Mouse (Mus musculus) macrophage (primary cell): Measurements from ENCODE around the gene Hsf4. TPM values are rescaled to one million over a fixed set of nuclear protein-coding genes. Genes with fewer than 3 reads are reported as not detected.
"Not testable (repeated sequence)": the region's sequence is repeated elsewhere in the genome, so short reads cannot be mapped to it uniquely, and the experiment has no call there.

Source experiments
- H3K27ac ChIP-seq: fragments of 350-480 bp; formaldehyde crosslinking; 2 replicates; pipeline ENCODE4 v1.9.0; 2021
- H3K36me3 ChIP-seq: fragments of 350-480 bp; formaldehyde crosslinking; 2 replicates; pipeline ENCODE4 v1.9.0; 2021; ENCODE audit errors: inconsistent target
- H3K4me3 ChIP-seq: fragments of 350-480 bp; formaldehyde crosslinking; 2 replicates; pipeline ENCODE4 v1.9.0; 2021; ENCODE audit errors: inconsistent target
- H3K79me2 ChIP-seq: fragments of 350-480 bp; formaldehyde crosslinking; 2 replicates; pipeline ENCODE4 v1.9.0; 2021; ENCODE audit errors: inconsistent target
- WGBS: methylation state at CpG from one replicate; pipeline ENCODE4 v1.1.7; 2026; ENCODE audit warnings: inconsistent platforms; ENCODE audit not compliant: missing documents; 5-methylcytosine and 5-hydroxymethylcytosine counted together
- polyA plus RNA-seq: library from polyadenylated mRNA; stranded (reverse); fragments of 250-400 nt; gene quantifications from 3 replicates; pipeline ENCODE4 v1.2.4, GENCODE M21; 2018; ENCODE audit warnings: inconsistent platforms
- total RNA-seq, 78 experiments: library from RNA; depleted of rRNA; stranded (reverse); fragments of 250-400 nt; gene quantifications; 1 replicate in 9 of 78; 2 replicates in 24 of 78; 3 replicates in 43 of 78; 4 replicates in 2 of 78; pipeline ENCODE4 v1.2.4; 2018; ENCODE audit warnings: inconsistent platforms in 56 of 78

The Hsf4 gene
- 10 to 100 TPM in 8 of 26 experiments, 1 to 10 TPM in 18; 2.7 to 22.5 (median 7.9) TPM for total RNA-seq (2018; cell fraction: chromatin; rRNA removed)
- 1 to 10 TPM; 2.2 to 7.7 (median 4.6) TPM for total RNA-seq (2018; cell fraction: cytosol; rRNA removed)
- total RNA-seq (2018; cell fraction: nucleus; rRNA removed): 10 to 100 TPM in 9 of 26 experiments, 1 to 10 TPM in 17; 2.2 to 22.2 (median 5.4) TPM
- 2.9 to 8.0 TPM (median 3.4 TPM) in 3 replicates for polyA plus RNA-seq

DNA sequence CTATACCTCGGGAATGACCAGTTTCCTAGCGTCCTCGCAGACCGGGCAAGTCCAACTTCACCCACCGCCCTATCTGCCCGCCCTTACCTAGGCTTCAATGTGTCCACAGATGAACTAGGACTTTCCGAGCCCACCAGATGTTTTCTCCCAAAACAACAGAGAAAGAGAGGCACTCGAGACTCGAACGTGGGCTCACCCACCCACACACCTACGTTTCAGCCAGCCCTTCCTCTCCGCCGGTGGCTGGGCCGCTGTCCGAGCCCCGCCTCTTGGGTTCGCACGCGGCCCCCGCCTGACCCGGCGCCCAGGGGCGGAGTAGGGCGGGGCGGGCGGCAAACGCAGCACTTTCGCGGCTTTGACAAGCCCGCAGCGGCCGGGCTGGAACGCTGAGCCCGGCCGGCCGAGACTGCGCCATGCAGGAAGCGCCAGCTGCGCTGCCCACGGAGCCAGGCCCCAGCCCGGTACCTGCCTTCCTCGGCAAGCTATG is at the start of gene Hsf4:
Gene Hsf4 (plus strand): TSS at position 341 of the 487 bp plus-strand sequence.
- H3K79me2 ChIP-seq: no peaks in the 10 kb centered on the region
- peaks cover 10% of the 10 kb centered on the region; the same call in 1 of the 2 replicates for H3K36me3 ChIP-seq
- H3K4me3 ChIP-seq: peak within 1 kb of the TSS; percentile 18
- no peak within 1 kb of the TSS for H3K27ac ChIP-seq
- 3% methylated on average over 39 of the region's 42 CpGs for WGBS

DNA sequence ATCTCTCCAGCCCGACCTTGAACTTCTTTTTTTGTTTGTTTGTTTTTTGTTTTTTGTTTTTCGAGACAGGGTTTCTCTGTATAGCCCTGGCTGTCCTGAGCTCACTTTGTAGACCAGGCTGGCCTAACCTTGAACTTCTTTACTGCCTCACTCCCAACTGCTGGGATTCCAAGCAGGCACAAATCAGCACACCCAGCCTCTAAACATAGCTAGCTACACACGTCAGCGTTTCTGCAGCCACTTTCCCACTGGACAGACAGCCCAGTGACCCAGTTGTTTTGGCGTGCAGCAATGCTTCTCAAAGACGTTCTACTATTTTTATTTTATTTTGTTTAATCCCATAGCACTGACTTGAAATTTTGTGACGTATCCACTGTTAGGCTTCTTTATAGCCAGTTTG is 45.8 kb upstream of the Hsf4 start:
- H3K4me3 ChIP-seq: no peak overlapping the region
- WGBS: 91% methylated on average over 7 of the region's 7 CpGs
- no peaks in the 10 kb centered on the region for H3K36me3 ChIP-seq
- peaks cover 36% of the 10 kb centered on the region for H3K79me2 ChIP-seq
- H3K27ac ChIP-seq: no peak overlapping the region

DNA sequence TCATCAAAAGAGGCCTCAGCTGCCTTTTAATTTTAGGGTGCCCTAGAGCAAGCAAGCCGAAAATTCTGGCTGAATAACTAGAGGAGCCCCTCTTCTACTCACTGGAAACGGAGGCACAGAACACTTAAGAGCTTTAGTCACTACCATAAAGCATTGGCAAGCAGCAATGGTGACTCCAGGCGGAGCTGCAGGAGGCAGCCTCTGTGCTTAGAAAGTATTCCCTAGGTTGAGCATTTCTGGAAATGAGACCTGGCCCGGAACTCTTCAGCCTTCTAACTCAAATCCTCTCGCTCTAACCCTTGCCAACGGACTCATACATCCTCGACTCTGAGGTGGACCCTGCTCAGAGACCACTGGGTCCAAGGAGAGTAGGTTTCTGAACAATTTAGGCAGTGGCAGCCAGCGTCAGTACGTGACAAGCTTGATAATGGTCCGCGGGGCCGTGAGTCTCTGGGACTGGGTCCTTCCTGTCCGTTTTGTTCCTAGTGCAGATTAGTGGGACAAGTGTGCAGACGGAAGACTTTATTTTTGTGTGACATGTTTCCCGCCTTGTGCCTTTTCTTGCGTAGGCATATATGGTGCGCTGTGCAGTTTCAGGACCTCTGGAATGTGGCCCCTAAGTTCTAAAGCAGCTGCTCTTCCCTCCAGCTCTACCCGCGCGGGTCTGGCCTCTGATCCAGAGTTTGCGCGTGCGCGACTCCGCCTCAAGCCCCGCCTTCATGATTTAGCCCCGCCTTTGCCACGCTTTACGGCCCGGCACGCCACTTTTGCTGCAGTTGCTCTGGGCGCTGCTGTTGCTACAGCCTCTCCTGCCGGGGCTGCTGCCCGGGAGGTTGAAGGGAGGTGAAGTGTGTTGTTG is 45.0 kb upstream of the Hsf4 start, which contains the start of gene D230025D16Rik:
Gene D230025D16Rik (plus strand): TSS at position 733 of the 859 bp plus-strand sequence.
- H3K4me3 ChIP-seq: peak within 1 kb of the TSS; percentile 94
- H3K27ac ChIP-seq: peak within 1 kb of the TSS; percentile 52
- H3K79me2 ChIP-seq: peaks cover 44% of the 10 kb centered on the region
- WGBS: 6% methylated on average over 32 of the region's 34 CpGs
- no peaks in the 10 kb centered on the region for H3K36me3 ChIP-seq

GRCm38 (mm10) chr8:105225272-105225593 is 44.4 kb upstream of the Hsf4 start:
- H3K79me2 ChIP-seq: peaks cover 50% of the 10 kb centered on the region
- under 1% methylated on average over 27 of the region's 27 CpGs for WGBS

DNA sequence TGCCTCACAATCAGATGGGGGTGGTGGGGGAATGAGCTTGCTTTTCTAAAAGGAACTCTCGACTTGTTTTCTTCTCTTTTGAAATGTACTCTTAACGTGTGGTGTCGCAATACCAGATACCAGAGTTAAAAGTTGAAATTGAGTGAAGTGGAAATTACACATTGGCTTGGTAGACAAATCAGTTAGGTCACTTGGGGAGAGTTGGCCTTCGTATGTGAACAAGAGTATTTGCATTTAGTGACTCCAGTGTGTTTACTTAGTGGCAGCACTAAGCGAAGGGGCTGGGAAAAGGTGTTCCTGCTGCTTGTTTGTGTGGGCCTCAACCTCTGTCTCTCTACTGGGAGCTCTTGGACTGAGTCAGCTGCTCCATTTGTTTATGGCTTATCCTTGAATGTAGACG is 43.7 kb upstream of the Hsf4 start:
- peak overlapping the region; percentile 52 for H3K27ac ChIP-seq
- 4% methylated on average over 6 of the region's 6 CpGs for WGBS
- H3K4me3 ChIP-seq: peak overlapping the region; percentile 94
- peaks cover 57% of the 10 kb centered on the region for H3K79me2 ChIP-seq
- H3K36me3 ChIP-seq: no peaks in the 10 kb centered on the region

More at GRCm38 (mm10) chr8:105225272-105225593, 44.4 kb upstream of the Hsf4 start:
- peak overlapping the region; percentile 52 for H3K27ac ChIP-seq
- peak overlapping the region; percentile 94 for H3K4me3 ChIP-seq
- H3K36me3 ChIP-seq: no peaks in the 10 kb centered on the region

- 63% methylated on average over 12 of the region's 12 CpGs for WGBS
- peaks cover 24% of the 10 kb centered on the region; the same call in 1 of the 2 replicates for H3K36me3 ChIP-seq
- H3K79me2 ChIP-seq: peaks cover 71% of the 10 kb centered on the region
- no peak overlapping the region for H3K4me3 ChIP-seq
- H3K27ac ChIP-seq: peak overlapping the region; percentile 39
These were observed 37.9 kb upstream of the Hsf4 start for GRCm38 (mm10) chr8:105231503-105232320.

GRCm38 (mm10) chr8:105232321-105232693 is 37.3 kb upstream of the Hsf4 start:
- WGBS: 93% methylated on average over 3 of the region's 4 CpGs

DNA sequence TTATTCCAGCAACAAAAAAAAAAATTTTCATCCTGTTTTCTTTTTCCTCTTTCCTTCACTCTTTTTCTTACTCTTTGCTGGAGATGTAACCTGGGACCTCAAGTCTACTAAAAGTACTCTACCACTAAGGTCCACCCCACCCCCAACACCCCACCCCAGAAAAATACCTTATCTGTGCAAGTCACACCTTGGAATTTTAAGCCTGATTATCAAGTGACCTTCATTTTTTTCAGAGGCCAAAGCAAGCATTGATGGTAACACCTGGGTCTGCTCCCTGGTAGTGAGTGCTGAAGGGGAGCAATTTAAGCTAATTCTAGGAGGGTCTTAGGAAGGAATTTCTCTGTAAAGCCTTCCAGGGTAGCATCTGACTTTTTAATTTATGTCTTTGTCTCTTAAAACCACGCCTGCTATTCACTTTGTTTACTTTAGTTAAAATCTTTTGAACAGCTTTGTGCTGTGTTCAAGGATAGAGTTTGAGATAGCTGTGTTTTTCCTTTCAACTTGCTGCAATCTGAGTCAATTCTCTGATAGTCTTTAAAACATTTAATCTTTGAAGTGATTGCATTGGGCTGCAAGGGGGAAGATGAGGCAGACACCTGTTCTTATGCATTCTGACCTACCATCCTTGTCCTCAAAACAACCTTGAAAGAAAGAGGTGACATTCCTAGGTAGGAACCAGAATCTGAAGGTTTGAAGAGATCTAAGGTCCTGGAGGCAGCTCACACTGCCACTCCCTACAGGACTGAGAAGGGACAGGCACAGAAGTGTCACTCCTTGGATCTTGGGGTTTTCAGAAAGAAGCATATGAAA is 36.3 kb upstream of the Hsf4 start:
- H3K36me3 ChIP-seq: peaks cover 27% of the 10 kb centered on the region; the same call in 1 of the 2 replicates

More at GRCm38 (mm10) chr8:105232321-105232693, 37.3 kb upstream of the Hsf4 start:
- H3K79me2 ChIP-seq: peaks cover 65% of the 10 kb centered on the region
- peaks cover 24% of the 10 kb centered on the region; the same call in 1 of the 2 replicates for H3K36me3 ChIP-seq
- not testable (repeated sequence) for H3K27ac ChIP-seq, H3K4me3 ChIP-seq

DNA sequence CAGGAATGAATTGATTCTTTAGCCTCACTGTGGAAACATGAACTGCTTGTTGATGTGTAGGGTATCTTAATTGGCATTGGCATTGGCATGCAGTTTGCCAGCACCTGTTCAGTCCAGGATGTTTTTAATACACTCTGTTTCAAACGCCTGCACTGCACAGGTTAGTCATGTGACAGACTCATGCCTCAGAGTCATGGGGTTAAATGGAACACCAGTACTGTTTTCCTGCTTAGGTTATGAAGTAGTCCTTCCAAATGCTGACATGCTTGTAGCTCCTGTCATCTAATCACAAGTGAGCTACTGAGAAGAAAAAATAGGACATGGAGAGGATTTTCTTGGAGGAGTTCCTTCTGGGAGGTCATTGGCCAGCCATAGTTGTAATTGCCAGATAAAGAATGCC is 34.4 kb upstream of the Hsf4 start:
- Histone ChIP-seq H3K36me3 (peaks cover 46% of the 10 kb centered on the region), H3K27ac (no peak overlapping the region), H3K79me2 (peaks cover 36% of the 10 kb centered on the region), H3K4me3 (no peak overlapping the region)
- 92% methylated on average over 1 of the region's 1 CpGs for WGBS

More for the DNA sequence above, 36.3 kb upstream of the Hsf4 start:
- no peak overlapping the region for H3K4me3 ChIP-seq
- 100% methylated on average over 1 of the region's 1 CpGs for WGBS
- peaks cover 54% of the 10 kb centered on the region for H3K79me2 ChIP-seq
- no peak overlapping the region for H3K27ac ChIP-seq

DNA sequence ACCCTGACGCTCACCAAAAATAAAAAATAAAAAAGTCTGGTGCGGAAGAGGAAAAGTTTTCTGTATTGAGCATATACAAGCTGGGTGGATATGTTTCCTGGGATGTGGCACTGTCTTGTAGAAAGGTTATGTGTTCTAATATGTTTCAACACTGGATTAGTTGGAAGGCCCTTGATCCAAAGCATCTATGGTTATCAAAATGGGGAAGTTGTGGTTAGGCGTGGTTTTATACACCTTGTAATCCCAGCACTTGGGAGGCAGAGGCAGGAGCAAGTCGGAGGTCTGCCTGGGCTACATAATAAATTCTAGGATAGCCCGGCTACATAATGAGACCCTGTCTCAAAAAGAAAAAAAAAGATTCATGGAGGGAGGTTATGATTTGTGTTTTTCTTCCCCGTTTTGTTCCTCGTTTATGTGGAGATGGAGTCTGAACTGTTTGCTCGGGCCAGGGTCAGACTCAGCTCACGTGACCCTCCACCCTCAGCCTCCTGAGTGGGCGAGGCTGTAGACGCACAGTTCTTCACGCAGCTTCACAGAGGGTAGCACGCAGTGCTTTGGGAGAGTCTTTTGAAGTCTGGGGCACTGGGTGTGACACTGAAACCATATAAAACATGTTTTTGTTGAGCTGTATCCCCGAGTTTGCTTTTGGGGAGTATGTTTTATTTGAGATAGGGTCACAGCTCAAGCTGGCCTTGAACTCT is 32.0 kb upstream of the Hsf4 start:
- H3K79me2 ChIP-seq: peaks cover 14% of the 10 kb centered on the region; the same call in 1 of the 2 replicates
- 81% methylated on average over 14 of the region's 14 CpGs for WGBS
- H3K36me3 ChIP-seq: peaks cover 68% of the 10 kb centered on the region
- no peak overlapping the region for H3K4me3 ChIP-seq
- H3K27ac ChIP-seq: no peak overlapping the region

GRCm38 (mm10) chr8:105241016-105241415 is 28.6 kb upstream of the Hsf4 start:
- H3K36me3 ChIP-seq: peaks cover 46% of the 10 kb centered on the region
- no peaks in the 10 kb centered on the region for H3K79me2 ChIP-seq
- no peak overlapping the region for H3K4me3 ChIP-seq
- no peak overlapping the region for H3K27ac ChIP-seq
- WGBS: 97% methylated on average over 6 of the region's 7 CpGs

GRCm38 (mm10) chr8:105251954-105252353 is 17.6 kb upstream of the Hsf4 start:
- Histone ChIP-seq H3K36me3 (peaks cover 56% of the 10 kb centered on the region), H3K27ac (no peak overlapping the region), H3K4me3 (no peak overlapping the region), H3K79me2 (no peaks in the 10 kb centered on the region)
- 95% methylated on average over 6 of the region's 6 CpGs for WGBS
